In genomic region chr19:12460282-12461249, GRCm38 (mm10) we compare ENCODE assay signal across 16 mouse cellular contexts. TPM values are rescaled to one million over a fixed set of nuclear protein-coding genes. Genes with fewer than 3 reads are reported as not detected.
DNase-seq lines count a peak whose midpoint lies in the region; TF ChIP-seq lines count a peak whose summit lies in the region.
"Had no signal": no experiment of that assay in that cellular context is flagged by ENCODE, and none has a peak within 500 bp of the region (broad histone marks: within the 10 kb centered on the region; RNA-seq: fewer than 3 reads in every experiment).

TSS of gene Mpeg1 (plus strand) at chr19:12460779.

- DNase-seq in gastrocnemius, adult 2 months: no peak
- DNase-seq in gastrocnemius, adult 8-10 months (ENCODE audit: low spot score in 2 of 2): no peak
- DNase-seq in A20 (ENCODE audit: low read depth, low spot score): peak; percentile 89
- DNase-seq in adrenal gland, postnatal 36 days: no peak
- no peak for DNase-seq in layer of hippocampus, adult 18-20 months (ENCODE audit: low spot score in 2 of 2)
- no peak for DNase-seq in kidney, postnatal 25 days
- no peak for DNase-seq in heart, postnatal 10 days
- DNase-seq: cerebellum, adult 11-12 months; lung, adult 18-20 months; right cerebral cortex, postnatal 14 days had no signal

- WGBS in macrophage (ENCODE audit: missing documents): 53% methylated on average over 10 of the region's 11 CpGs

- intact Hi-C loops in gastrocnemius, adult 2 months (cut with DNase I): loop anchor here (10.0 kb wide), 1 partner anchor 134 kb away; the partner anchor contains the start of gene Gm4952
- intact Hi-C loops in heart, postnatal 10 days (cut with DNase I): no loop called here

- no peaks in the 10 kb centered on the region for H3K36me3 ChIP-seq in macrophage (ENCODE audit: inconsistent target)
- H3K36me3 ChIP-seq: intestine, embryonic 15.5 days; midbrain, embryonic 13.5 days; neural tube, embryonic 13.5 days had no signal

- H3K4me3 ChIP-seq in gastrocnemius, adult 2 months: no peak within 1 kb of the TSS
- peak within 1 kb of the TSS; percentile 72 for H3K4me3 ChIP-seq in macrophage (ENCODE audit: inconsistent target)
- H3K4me3 ChIP-seq: hindbrain, embryonic 10.5 days; intestine, embryonic 15.5 days; layer of hippocampus, adult 2 months; midbrain, embryonic 13.5 days; neural tube, embryonic 13.5 days had no signal

- TF ChIP-seq CTCF in gastrocnemius, adult 2 months (IDR thresholded peaks at IDR 0.05): no peak

- 0 out of 2 replicates have a peak within 1 kb of the TSS, but pooled peaks have one; percentile 12 for H3K27ac ChIP-seq in gastrocnemius, adult 2 months
- H3K27ac ChIP-seq in macrophage: peak within 1 kb of the TSS; percentile 99
- H3K27ac ChIP-seq: hindbrain, embryonic 10.5 days; intestine, embryonic 15.5 days; layer of hippocampus, adult 2 months; midbrain, embryonic 13.5 days; neural tube, embryonic 13.5 days had no signal

- H3K79me2 ChIP-seq in macrophage (ENCODE audit: inconsistent target): peaks cover 74% of the 10 kb centered on the region

RNA-seq across cellular contexts. Expression of gene Mpeg1, which starts in this region (rescaled TPM):
- 1 to 10 TPM in 1 of 2 experiments, under 1 TPM in 1; 0.98 to 1.1 TPM for total RNA-seq in gastrocnemius, adult 2 months (2021)
- total RNA-seq in gastrocnemius, adult 8-10 months (2022): 1 to 10 TPM in 2 of 4 experiments, under 1 TPM in 2; 0.53 to 1.4 (median 0.91) TPM
- 10 to 100 TPM; 23.7 to 25.0 TPM for total RNA-seq in adrenal gland, postnatal 36 days (2021)
- 100 to 1,000 TPM; 252 to 707 (median 456) TPM for total RNA-seq in macrophage (2018; cell fraction: chromatin; rRNA removed)
- 1,000 to 10,000 TPM; 1,942 to 3,390 (median 2,625) TPM for total RNA-seq in macrophage (2018; cell fraction: cytosol; rRNA removed)
- total RNA-seq in macrophage (2018; cell fraction: nucleus; rRNA removed): 1,000 to 10,000 TPM in 25 of 26 experiments, 100 to 1,000 TPM in 1; 793 to 4,386 (median 3,068) TPM
- polyA plus RNA-seq in macrophage (2018): 2,177 to 2,766 TPM (median 2,684 TPM) in 3 replicates
- total RNA-seq in layer of hippocampus, adult 18-20 months (2021): 1 to 10 TPM; 7.8 to 9.4 TPM
- total RNA-seq in heart, postnatal 10 days (2021): 1 to 10 TPM; 4.8 to 5.3 TPM
